Mouse (Mus musculus) thymus, adult 2 months (tissue): ENCODE measurements at regions not wholly inside any gene's neighbourhood (a gene's known extent, or its start where the extent isn't known, plus 50 kb on each side); places are given as distances from the start of the nearest gene placed in this dataset.

ENCODE experiments used
- DNase-seq: peaks from one replicate; pipeline ENCODE4 v3.0.0; 2021
- H3K27ac ChIP-seq: fragments of 200-500 bp; 2 replicates; pipeline ENCODE4 v1.5.1; 2012; ENCODE audit warnings: low read length, control low read depth; ENCODE audit not compliant: control insufficient read depth, insufficient read depth
- H3K27me3 ChIP-seq: fragments of 200-500 bp; 2 replicates; pipeline ENCODE4 v1.6.1; 2012; ENCODE audit warnings: mild to moderate bottlenecking, low read length, moderate library complexity, mixed read lengths; ENCODE audit not compliant: control insufficient read depth, insufficient read depth
- H3K36me3 ChIP-seq: fragments of 200-500 bp; 2 replicates; pipeline ENCODE4 v1.6.1; 2012; ENCODE audit warnings: mild to moderate bottlenecking, low read length, moderate library complexity; ENCODE audit not compliant: control insufficient read depth, insufficient read depth
- H3K4me1 ChIP-seq: fragments of 200-500 bp; replicated peaks from 2 replicates; pipeline ENCODE4 v1.6.1; 2012; ENCODE audit warnings: low read length; ENCODE audit not compliant: control insufficient read depth, insufficient read depth
- H3K4me3 ChIP-seq: fragments of 200-500 bp; 2 replicates; pipeline ENCODE4 v1.5.1; 2012; ENCODE audit warnings: mild to moderate bottlenecking, low read length, control low read depth, moderate library complexity; ENCODE audit not compliant: control insufficient read depth, insufficient read depth
- CTCF ChIP-seq: fragments of 200-500 bp; IDR thresholded peaks from 2 replicates; pipeline ENCODE4 v1.5.1; 2012; ENCODE audit warnings: mild to moderate bottlenecking, control low read depth, low read length, moderate library complexity, borderline replicate concordance; ENCODE audit not compliant: control insufficient read depth, poor library complexity, insufficient read depth; ENCODE audit errors: extremely low read depth
- POLR2A ChIP-seq: fragments of 200-500 bp; IDR thresholded peaks from 2 replicates; pipeline ENCODE4 v1.6.1; 2012; ENCODE audit warnings: mild to moderate bottlenecking, low read length, control low read depth, moderate library complexity; ENCODE audit not compliant: control insufficient read depth, poor library complexity, insufficient read depth; ENCODE audit errors: extremely low read depth
- WGBS: fragments of 180-500 bp; shearing (Covaris S2); methylation state at CpG from one replicate; pipeline ENCODE4 v1.1.7; 2018; 5-methylcytosine and 5-hydroxymethylcytosine counted together

- no peak for DNase-seq
- H3K36me3 ChIP-seq: no peaks in the 10 kb centered on the region
- WGBS: 91% methylated on average over 5 of the region's 5 CpGs
- no peak overlapping the region for H3K27ac ChIP-seq
- H3K27me3 ChIP-seq: no peaks in the 10 kb centered on the region
- H3K4me3 ChIP-seq: no peak overlapping the region
- TF ChIP-seq POLR2A (no peak), CTCF (no peak)
- no peaks in the 10 kb centered on the region for H3K4me1 ChIP-seq
Measured at GRCm38 (mm10) chr3:37882417-37882816, 158.1 kb upstream of the Gm5148 start.

GRCm38 (mm10) chr3:37881016-37881415 is 156.7 kb upstream of the Gm5148 start:
- Histone ChIP-seq H3K4me1 (no peaks in the 10 kb centered on the region), H3K36me3 (no peaks in the 10 kb centered on the region), H3K27me3 (no peaks in the 10 kb centered on the region), H3K4me3 (no peak overlapping the region), H3K27ac (no peak overlapping the region)
- no peak for DNase-seq
- WGBS: 81% methylated on average over 2 of the region's 2 CpGs
- no peak for TF ChIP-seq CTCF
- TF ChIP-seq POLR2A: no peak

GRCm38 (mm10) chr3:37879056-37879455 is 154.8 kb upstream of the Gm5148 start:
- H3K36me3 ChIP-seq: no peaks in the 10 kb centered on the region
- no peak for TF ChIP-seq POLR2A
- TF ChIP-seq CTCF: no peak
- H3K27ac ChIP-seq: no peak overlapping the region
- no peak overlapping the region for H3K4me3 ChIP-seq
- WGBS: 95% methylated on average over 6 of the region's 6 CpGs
- H3K4me1 ChIP-seq: no peaks in the 10 kb centered on the region
- no peaks in the 10 kb centered on the region for H3K27me3 ChIP-seq
- no peak for DNase-seq

- Histone ChIP-seq H3K27ac (no peak overlapping the region), H3K4me3 (no peak overlapping the region), H3K27me3 (no peaks in the 10 kb centered on the region), H3K36me3 (no peaks in the 10 kb centered on the region), H3K4me1 (no peaks in the 10 kb centered on the region)
- no peak for TF ChIP-seq CTCF
- no peak for TF ChIP-seq POLR2A
- no peak for DNase-seq
- WGBS: 89% methylated on average over 13 of the region's 13 CpGs
Measured at GRCm38 (mm10) chr3:37876016-37876765, 151.9 kb upstream of the Gm5148 start.

GRCm38 (mm10) chr3:37875331-37876015 is 151.2 kb upstream of the Gm5148 start:
- 85% methylated on average over 6 of the region's 6 CpGs for WGBS
- Histone ChIP-seq H3K27ac (no peak overlapping the region), H3K27me3 (no peaks in the 10 kb centered on the region), H3K4me3 (no peak overlapping the region), H3K4me1 (no peaks in the 10 kb centered on the region), H3K36me3 (no peaks in the 10 kb centered on the region)
- TF ChIP-seq POLR2A (no peak), CTCF (no peak)
- no peak for DNase-seq

GRCm38 (mm10) chr3:37874864-37875263 is 150.6 kb upstream of the Gm5148 start:
- Histone ChIP-seq H3K4me1 (no peaks in the 10 kb centered on the region), H3K27me3 (no peaks in the 10 kb centered on the region), H3K27ac (no peak overlapping the region), H3K4me3 (no peak overlapping the region), H3K36me3 (no peaks in the 10 kb centered on the region)
- TF ChIP-seq POLR2A (no peak), CTCF (no peak)
- WGBS: 89% methylated on average over 6 of the region's 6 CpGs
- DNase-seq: no peak
